Mouse (Mus musculus) lung, embryonic 15.5 days (tissue): ENCODE measurements around the gene Nrde2. TPM values are rescaled to one million over a fixed set of nuclear protein-coding genes. Genes with fewer than 3 reads are reported as not detected.

ENCODE experiments used
- polyA plus RNA-seq: library from polyadenylated mRNA; unstranded; fragments of >200 nt; fragmentation: Nextera tagmentation; extraction: Ambion mirVana; gene quantifications from 2 replicates; pipeline ENCODE4 v1.2.1, GENCODE M21; 2015

Gene Nrde2
- polyA plus RNA-seq, 1 experiment from 2014 or later, result 13.2 TPM

Other genes starting within 250 kb of the Nrde2 start
- gene Kcnk13, start 195.2 kb downstream of the Nrde2 start, polyA plus RNA-seq, result 3.9 and 4.1 TPM in 2 replicates
- 287 and 294 TPM in 2 replicates for gene Psmc1, start 49.5 kb downstream of the Nrde2 start, polyA plus RNA-seq
- 1,739 and 1,769 TPM in 2 replicates for gene Calm1, start 39.8 kb upstream of the Nrde2 start, polyA plus RNA-seq